ENCODE assay signal across 29 mouse cellular contexts in genomic region chr8:113551454-113552273, GRCm38 (mm10).
DNase-seq lines count a peak whose midpoint lies in the region; ATAC-seq and TF ChIP-seq lines count a peak whose summit lies in the region.
"Had no signal": no experiment of that assay in that cellular context is flagged by ENCODE, and none has a peak within 500 bp of the region (broad histone marks: within the 10 kb centered on the region; RNA-seq: fewer than 3 reads in every experiment).

No protein-coding gene starts in this region.

- H3K4me2 ChIP-seq in intestine, embryonic 15.5 days (replicated peaks) = no peak overlapping the region
- no peak overlapping the region for H3K4me2 ChIP-seq in intestine, postnatal 0 days (replicated peaks; ENCODE audit: low read depth)
- no peak overlapping the region for H3K4me2 ChIP-seq in stomach, embryonic 14.5 days (replicated peaks; ENCODE audit: low read depth, low read length)
- no peak overlapping the region for H3K4me2 ChIP-seq in forebrain, embryonic 12.5 days
- H3K4me2 ChIP-seq: embryonic facial prominence, embryonic 13.5 days; hindbrain, embryonic 15.5 days; limb, embryonic 12.5 days; liver, embryonic 11.5 days; midbrain, embryonic 13.5 days had no signal

- no peak for TF ChIP-seq CTCF in intestine, postnatal 0 days (IDR thresholded peaks at IDR 0.05; ENCODE audit: low read depth)

- H3K4me1 ChIP-seq in intestine, embryonic 15.5 days (replicated peaks) = no peaks in the 10 kb centered on the region
- no peaks in the 10 kb centered on the region for H3K4me1 ChIP-seq in intestine, postnatal 0 days (replicated peaks; ENCODE audit: control insufficient read depth, insufficient read depth, low read length)
- no peaks in the 10 kb centered on the region for H3K4me1 ChIP-seq in stomach, embryonic 14.5 days (ENCODE audit: control insufficient read depth, insufficient read depth, low read length)
- H3K4me1 ChIP-seq in forebrain, embryonic 12.5 days = peaks cover 14% of the 10 kb centered on the region
- H3K4me1 ChIP-seq: embryonic facial prominence, embryonic 13.5 days; limb, embryonic 12.5 days had no signal

- H3K27ac ChIP-seq in intestine, embryonic 15.5 days = no peak overlapping the region
- H3K27ac ChIP-seq in intestine, postnatal 0 days (ENCODE audit: low read depth, low read length) = no peak overlapping the region
- no peak overlapping the region for H3K27ac ChIP-seq in stomach, embryonic 14.5 days (ENCODE audit: low read length)
- no peak overlapping the region for H3K27ac ChIP-seq in forebrain, embryonic 12.5 days
- H3K27ac ChIP-seq: embryonic facial prominence, embryonic 13.5 days; hindbrain, embryonic 10.5 days; hindbrain, embryonic 15.5 days; limb, embryonic 12.5 days; midbrain, embryonic 13.5 days had no signal

- peak; percentile 31; the same call in 1 of the 2 replicates for ATAC-seq in intestine, embryonic 15.5 days
- ATAC-seq in intestine, postnatal 0 days = no peak
- peak; percentile 37; the same call in 1 of the 2 replicates for ATAC-seq in stomach, embryonic 14.5 days (ENCODE audit: insufficient number of reproducible peaks, insufficient read depth, low FRiP score, low read depth)
- no peak for ATAC-seq in forebrain, embryonic 12.5 days (ENCODE audit: low FRiP score)
- ATAC-seq: forebrain, postnatal 0 days; liver, postnatal 0 days; midbrain, embryonic 13.5 days; Patski had no signal

- H3K9me3 ChIP-seq in intestine, embryonic 15.5 days = no peaks in the 10 kb centered on the region
- H3K9me3 ChIP-seq in intestine, postnatal 0 days (ENCODE audit: control insufficient read depth) = no peaks in the 10 kb centered on the region
- H3K9me3 ChIP-seq in stomach, embryonic 14.5 days (ENCODE audit: control insufficient read depth, low read depth, low read length) = no peaks in the 10 kb centered on the region
- no peaks in the 10 kb centered on the region for H3K9me3 ChIP-seq in forebrain, embryonic 12.5 days
- H3K9me3 ChIP-seq: embryonic facial prominence, embryonic 13.5 days; hindbrain, embryonic 10.5 days; hindbrain, embryonic 15.5 days; limb, embryonic 12.5 days; midbrain, embryonic 13.5 days had no signal

- H3K36me3 ChIP-seq in intestine, embryonic 15.5 days = no peaks in the 10 kb centered on the region
- H3K36me3 ChIP-seq in intestine, postnatal 0 days (ENCODE audit: control insufficient read depth, insufficient read depth) = no peaks in the 10 kb centered on the region
- no peaks in the 10 kb centered on the region for H3K36me3 ChIP-seq in stomach, embryonic 14.5 days (ENCODE audit: control insufficient read depth, insufficient read depth, low read length)
- H3K36me3 ChIP-seq in forebrain, embryonic 12.5 days (replicated peaks) = no peaks in the 10 kb centered on the region
- H3K36me3 ChIP-seq: embryonic facial prominence, embryonic 13.5 days; hindbrain, embryonic 10.5 days; hindbrain, embryonic 15.5 days; limb, embryonic 12.5 days; midbrain, embryonic 13.5 days had no signal

- no peak overlapping the region for H3K4me3 ChIP-seq in intestine, embryonic 15.5 days (replicated peaks)
- H3K4me3 ChIP-seq in intestine, postnatal 0 days (ENCODE audit: low read depth, low read length) = no peak overlapping the region
- no peak overlapping the region for H3K4me3 ChIP-seq in stomach, embryonic 14.5 days (ENCODE audit: low read depth, low read length)
- no peak overlapping the region for H3K4me3 ChIP-seq in forebrain, embryonic 12.5 days (replicated peaks)
- H3K4me3 ChIP-seq: embryonic facial prominence, embryonic 13.5 days; hindbrain, embryonic 10.5 days; hindbrain, embryonic 15.5 days; limb, embryonic 12.5 days; midbrain, embryonic 13.5 days had no signal

- no peak overlapping the region for H3K9ac ChIP-seq in intestine, embryonic 15.5 days
- H3K9ac ChIP-seq in intestine, postnatal 0 days (ENCODE audit: low read depth, low read length) = no peak overlapping the region
- H3K9ac ChIP-seq in stomach, embryonic 14.5 days (replicated peaks; ENCODE audit: low read depth, low read length) = no peak overlapping the region
- no peak overlapping the region for H3K9ac ChIP-seq in forebrain, embryonic 12.5 days
- H3K9ac ChIP-seq: embryonic facial prominence, embryonic 13.5 days; forebrain, postnatal 0 days; hindbrain, embryonic 15.5 days; limb, embryonic 12.5 days; liver, postnatal 0 days; midbrain, embryonic 13.5 days had no signal

- WGBS in intestine, embryonic 15.5 days = 67% methylated on average over 12 of the region's 12 CpGs
- WGBS in intestine, postnatal 0 days = 58% methylated on average over 12 of the region's 12 CpGs
- WGBS in stomach, embryonic 14.5 days = 65% methylated on average over 12 of the region's 12 CpGs
- 79% methylated on average over 12 of the region's 12 CpGs for WGBS in forebrain, embryonic 12.5 days

- no peaks in the 10 kb centered on the region for H3K27me3 ChIP-seq in intestine, embryonic 15.5 days (replicated peaks)
- H3K27me3 ChIP-seq in intestine, postnatal 0 days (replicated peaks; ENCODE audit: control insufficient read depth, insufficient read depth, low read length) = no peaks in the 10 kb centered on the region
- no peaks in the 10 kb centered on the region for H3K27me3 ChIP-seq in stomach, embryonic 14.5 days (ENCODE audit: control insufficient read depth, insufficient read depth, low read length)
- no peaks in the 10 kb centered on the region for H3K27me3 ChIP-seq in forebrain, embryonic 12.5 days
- H3K27me3 ChIP-seq: CH12.LX; embryonic facial prominence, embryonic 13.5 days; hindbrain, embryonic 15.5 days; limb, embryonic 12.5 days had no signal

- DNase-seq in spleen, postnatal 4 days (ENCODE audit: low spot score in 2 of 2) = peak; percentile 4 to 26
- no peak for DNase-seq in spleen, postnatal 36 days (ENCODE audit: low spot score in 2 of 2)
- no peak for DNase-seq in adrenal gland, adult 8-10 months
- DNase-seq in MN1 (ENCODE audit: low spot score) = no peak
- DNase-seq: adrenal gland, postnatal 14 days; cerebellum, adult 11-12 months; cerebellum, adult 9-11 months; forebrain, postnatal 0 days; heart, postnatal 14 days; kidney, adult 9 months; kidney, postnatal 10 days; layer of hippocampus, adult 9-11 months; liver, postnatal 0 days; retina, postnatal 1 day; right cerebral cortex, postnatal 14 days; thymus, adult 18-20 months; thymus, postnatal 25 days had no signal

Comparison
In these comparisons a context has a peak if more than half of its experiments do, and no peak if none do; other contexts are left out.
1. ATAC-seq: peak in intestine, embryonic 15.5 days (single experiment) and stomach, embryonic 14.5 days (single experiment); none in intestine, postnatal 0 days (single experiment) and forebrain, embryonic 12.5 days (single experiment).
2. DNase-seq: peak in spleen, postnatal 4 days (2 of 2); none in spleen, postnatal 36 days (0 of 2), adrenal gland, adult 8-10 months (single experiment) and MN1 (single experiment).